Mouse (Mus musculus) bone marrow macrophage, adult 2 months (primary cell): Measurements from ENCODE around the gene Pitx1.

Source experiments
- CTCF ChIP-seq: IDR thresholded peaks from 2 replicates; pipeline ENCODE4 v1.5.1; 2012; ENCODE audit warnings: low read depth, mild to moderate bottlenecking, low read length, moderate library complexity
- POLR2A ChIP-seq: IDR thresholded peaks from 2 replicates; pipeline ENCODE4 v1.6.1; 2012; ENCODE audit warnings: mild to moderate bottlenecking, low read depth, low read length, borderline replicate concordance

DNA sequence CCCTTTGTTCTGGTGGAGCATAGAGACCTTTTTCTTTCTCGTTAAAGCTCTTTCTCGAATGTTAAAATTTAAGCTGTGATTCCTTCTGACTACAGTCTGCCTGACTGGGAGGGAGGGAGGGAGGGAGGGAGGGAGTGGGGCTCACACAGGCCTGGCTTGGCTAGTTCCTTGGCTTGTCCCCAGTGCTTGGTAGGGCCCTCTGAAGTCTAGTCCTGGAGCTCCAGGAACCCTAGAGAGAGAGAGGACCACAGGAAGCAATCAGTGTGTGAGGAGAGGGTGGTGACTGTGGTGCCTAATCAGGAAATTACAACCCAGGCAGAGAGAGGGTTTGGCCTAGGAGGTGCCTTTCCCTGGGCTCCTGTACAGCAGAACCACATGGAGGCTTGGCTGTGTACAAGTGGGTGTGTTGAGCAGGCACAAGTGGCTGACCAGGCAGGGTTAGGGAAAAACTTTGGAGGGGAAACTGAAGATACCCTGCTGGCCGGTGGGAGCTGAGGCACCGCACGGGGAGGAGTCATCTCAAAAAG is 22.4 kb downstream of the Pitx1 start:
- no peak for TF ChIP-seq CTCF
- TF ChIP-seq POLR2A, result no peak
